Mouse (Mus musculus) heart, postnatal 0 days (tissue): ENCODE data around the gene Qk. TPM values are rescaled to one million over a fixed set of nuclear protein-coding genes. Genes with fewer than 3 reads are reported as not detected.

Experiments
- ATAC-seq: fragments of 200-750 bp; cut with Nextera tagmentation; 2 replicates; pipeline ENCODE4 v1.8.0; 2017; ENCODE audit warnings: low read depth, moderate number of reproducible peaks, moderate library complexity; ENCODE audit not compliant: insufficient read depth
- DNase-seq: peaks from one replicate; pipeline ENCODE4 v3.0.0-alpha.2; 2016; ENCODE audit warnings: low spot score
- H3K27ac ChIP-seq: fragments of 300-500 bp; sonication (generic); 2 replicates; pipeline ENCODE4 v1.5.1; 2014; ENCODE audit warnings: low read depth, mild to moderate bottlenecking
- H3K27me3 ChIP-seq: fragments of 300-500 bp; sonication (generic); 2 replicates; pipeline ENCODE4 v1.6.1; 2014; ENCODE audit warnings: low read length, mixed read lengths; ENCODE audit not compliant: control insufficient read depth, insufficient read depth
- H3K36me3 ChIP-seq: fragments of 300-500 bp; sonication (generic); replicated peaks from 2 replicates; pipeline ENCODE4 v1.6.1; 2014; ENCODE audit warnings: low read length, mixed read lengths; ENCODE audit not compliant: control insufficient read depth, insufficient read depth
- H3K4me1 ChIP-seq: fragments of 300-500 bp; sonication (generic); 2 replicates; pipeline ENCODE4 v1.6.1; 2014; ENCODE audit warnings: antibody characterized with exemption; ENCODE audit not compliant: control insufficient read depth, insufficient read depth
- H3K4me2 ChIP-seq: fragments of 300-500 bp; sonication (generic); 2 replicates; pipeline ENCODE4 v1.6.1; 2014; ENCODE audit warnings: low read depth, mild to moderate bottlenecking, low read length, moderate library complexity
- H3K4me3 ChIP-seq: fragments of 300-500 bp; sonication (generic); 2 replicates; pipeline ENCODE4 v1.5.1; 2014; ENCODE audit warnings: low read depth, low read length
- H3K9ac ChIP-seq: fragments of 300-500 bp; sonication (generic); replicated peaks from 2 replicates; pipeline ENCODE4 v1.6.1; 2014; ENCODE audit warnings: low read depth, low read length, mixed read lengths
- H3K9me3 ChIP-seq: fragments of 300-500 bp; sonication (generic); replicated peaks from 2 replicates; pipeline ENCODE4 v1.6.1; 2016; ENCODE audit warnings: low read length; ENCODE audit not compliant: control insufficient read depth
- CTCF ChIP-seq: IDR thresholded peaks from 2 replicates; pipeline ENCODE4 v1.5.1; 2016; ENCODE audit warnings: antibody characterized with exemption, control low read depth, low read depth
- EP300 ChIP-seq: IDR thresholded peaks from 2 replicates; pipeline ENCODE4 v1.6.1; 2016; ENCODE audit warnings: antibody characterized with exemption, low read depth
- WGBS: fragments of 180-500 bp; shearing (Covaris S2); extraction: QIAGEN DNeasy Blood & Tissue Kit; methylation state at CpG from one replicate; pipeline ENCODE4 v1.1.7; 2014; 5-methylcytosine and 5-hydroxymethylcytosine counted together
- polyA plus RNA-seq: library from polyadenylated mRNA; unstranded; fragments of >200 nt; fragmentation: Nextera tagmentation; extraction: Ambion mirVana; gene quantifications from 2 replicates; pipeline ENCODE4 v1.2.1, GENCODE M21; 2015
- total RNA-seq: library from RNA; depleted of rRNA; stranded (reverse); fragments of >200 nt; gene quantifications from 2 replicates; pipeline ENCODE4 v1.2.3, GENCODE M21; 2014; ENCODE audit warnings: low replicate concordance; rRNA removed

The Qk gene
- 359 and 460 TPM in 2 replicates for total RNA-seq
- 47.6 and 54.8 TPM in 2 replicates for polyA plus RNA-seq

GRCm38 (mm10) chr17:10319685-10320455 is at the start of gene Qk:
Gene Qk (minus strand): TSS chr17:10319854.
- Histone ChIP-seq H3K9ac (peak within 1 kb of the TSS; percentile 100), H3K4me2 (peak within 1 kb of the TSS; percentile 76), H3K27ac (peak within 1 kb of the TSS; percentile 99), H3K9me3 (no peaks in the 10 kb centered on the region), H3K4me1 (peaks cover 21% of the 10 kb centered on the region), H3K27me3 (no peaks in the 10 kb centered on the region), H3K4me3 (peak within 1 kb of the TSS; percentile 98), H3K36me3 (peaks cover 1% of the 10 kb centered on the region; the same call in 1 of the 2 replicates)
- WGBS, result under 1% methylated on average over 84 of the region's 86 CpGs
- ATAC-seq (peak; percentile 87), DNase-seq (peak; percentile 94)
- peak; percentile 84 for TF ChIP-seq EP300
- TF ChIP-seq CTCF, result no peak

- Histone ChIP-seq H3K4me3 (no peak overlapping the region), H3K27me3 (no peaks in the 10 kb centered on the region), H3K9me3 (no peaks in the 10 kb centered on the region), H3K4me2 (no peak overlapping the region), H3K4me1 (peaks cover 64% of the 10 kb centered on the region), H3K36me3 (no peaks in the 10 kb centered on the region), H3K9ac (no peak overlapping the region), H3K27ac (peak overlapping the region; percentile 64)
- 59% methylated on average over 5 of the region's 5 CpGs for WGBS
- TF ChIP-seq CTCF (no peak), EP300 (peak; percentile 38; the same call in 1 of the 2 replicates)
- DNase-seq, result no peak
- ATAC-seq, result peak; percentile 24
These were observed 47.4 kb upstream of the Qk start for GRCm38 (mm10) chr17:10367044-10367443.

GRCm38 (mm10) chr17:10366577-10366976 is 46.9 kb upstream of the Qk start:
- Histone ChIP-seq H3K4me3 (no peak overlapping the region), H3K27me3 (no peaks in the 10 kb centered on the region), H3K9me3 (no peaks in the 10 kb centered on the region), H3K9ac (no peak overlapping the region), H3K4me1 (peaks cover 64% of the 10 kb centered on the region), H3K27ac (peak overlapping the region; percentile 64), H3K4me2 (no peak overlapping the region), H3K36me3 (no peaks in the 10 kb centered on the region)
- 59% methylated on average over 4 of the region's 4 CpGs for WGBS
- no peak for TF ChIP-seq CTCF
- TF ChIP-seq EP300, result no peak
- DNase-seq (no peak), ATAC-seq (no peak)

- WGBS, result 69% methylated on average over 13 of the region's 13 CpGs
- H3K4me1 ChIP-seq, result peaks cover 61% of the 10 kb centered on the region
These were observed 46.1 kb upstream of the Qk start for GRCm38 (mm10) chr17:10365501-10366482.

GRCm38 (mm10) chr17:10363151-10363550 is 43.5 kb upstream of the Qk start:
- H3K27ac ChIP-seq, result no peak overlapping the region
- TF ChIP-seq EP300, result no peak
- no peak for TF ChIP-seq CTCF
- H3K4me1 ChIP-seq, result peaks cover 54% of the 10 kb centered on the region
- H3K4me2 ChIP-seq, result no peak overlapping the region
- DNase-seq, result no peak
- H3K36me3 ChIP-seq, result no peaks in the 10 kb centered on the region
- H3K9me3 ChIP-seq, result no peaks in the 10 kb centered on the region
- ATAC-seq, result no peak
- H3K4me3 ChIP-seq, result no peak overlapping the region
- H3K27me3 ChIP-seq, result no peaks in the 10 kb centered on the region
- no peak overlapping the region for H3K9ac ChIP-seq
- 80% methylated on average over 3 of the region's 3 CpGs for WGBS

More at GRCm38 (mm10) chr17:10365501-10366482, 46.1 kb upstream of the Qk start:
- Histone ChIP-seq H3K4me2 (no peak overlapping the region), H3K27ac (peak overlapping the region; percentile 76), H3K9me3 (no peaks in the 10 kb centered on the region), H3K9ac (no peak overlapping the region), H3K27me3 (no peaks in the 10 kb centered on the region), H3K4me3 (no peak overlapping the region), H3K36me3 (no peaks in the 10 kb centered on the region)
- ATAC-seq (no peak), DNase-seq (no peak)
- TF ChIP-seq CTCF, result no peak
- no peak for TF ChIP-seq EP300
